Mouse (Mus musculus) neural tube, embryonic 15.5 days (tissue): ENCODE data around the gene Gm45062. TPM values are rescaled to one million over a fixed set of nuclear protein-coding genes. Genes with fewer than 3 reads are reported as not detected.

Experiments used
- ATAC-seq: fragments of 200-750 bp; cut with Nextera tagmentation; 2 replicates; pipeline ENCODE4 v1.8.0; 2017; ENCODE audit warnings: mild to moderate bottlenecking, moderate TSS enrichment, moderate library complexity; ENCODE audit not compliant: low FRiP score
- H3K27ac ChIP-seq: fragments of 300-500 bp; sonication (generic); replicated peaks from 2 replicates; pipeline ENCODE4 v1.5.1; 2015; ENCODE audit warnings: mild to moderate bottlenecking, inconsistent platforms
- H3K27me3 ChIP-seq: fragments of 300-500 bp; sonication (generic); replicated peaks from 2 replicates; pipeline ENCODE4 v1.6.1; 2015; ENCODE audit warnings: inconsistent platforms
- H3K36me3 ChIP-seq: fragments of 300-500 bp; sonication (generic); 2 replicates; pipeline ENCODE4 v1.6.1; 2015; ENCODE audit warnings: inconsistent platforms
- H3K4me1 ChIP-seq: fragments of 300-500 bp; sonication (generic); 2 replicates; pipeline ENCODE4 v1.6.1; 2015; ENCODE audit warnings: inconsistent platforms
- H3K4me2 ChIP-seq: fragments of 300-500 bp; sonication (generic); 2 replicates; pipeline ENCODE4 v1.6.1; 2015; ENCODE audit warnings: inconsistent platforms, mild to moderate bottlenecking, moderate library complexity
- H3K4me3 ChIP-seq: fragments of 300-500 bp; sonication (generic); replicated peaks from 2 replicates; pipeline ENCODE4 v1.5.1; 2015; ENCODE audit warnings: mild to moderate bottlenecking, inconsistent platforms
- H3K9ac ChIP-seq: fragments of 300-500 bp; sonication (generic); replicated peaks from 2 replicates; pipeline ENCODE4 v1.6.1; 2015; ENCODE audit warnings: mild to moderate bottlenecking, inconsistent platforms
- H3K9me3 ChIP-seq: fragments of 300-500 bp; sonication (generic); replicated peaks from 2 replicates; pipeline ENCODE4 v1.6.1; 2016; ENCODE audit warnings: inconsistent platforms
- WGBS: fragments of 180-500 bp; shearing (Covaris S2); methylation state at CpG from one replicate; pipeline ENCODE4 v1.1.7; 2015; ENCODE audit warnings: mixed read lengths; 5-methylcytosine and 5-hydroxymethylcytosine counted together
- polyA plus RNA-seq: library from polyadenylated mRNA; unstranded; fragments of >200 nt; fragmentation: Nextera tagmentation; extraction: Ambion mirVana; gene quantifications from 2 replicates; pipeline ENCODE4 v1.2.1, GENCODE M21; 2015

The Gm45062 gene
- 9.4 and 9.6 TPM in 2 replicates for polyA plus RNA-seq

DNA sequence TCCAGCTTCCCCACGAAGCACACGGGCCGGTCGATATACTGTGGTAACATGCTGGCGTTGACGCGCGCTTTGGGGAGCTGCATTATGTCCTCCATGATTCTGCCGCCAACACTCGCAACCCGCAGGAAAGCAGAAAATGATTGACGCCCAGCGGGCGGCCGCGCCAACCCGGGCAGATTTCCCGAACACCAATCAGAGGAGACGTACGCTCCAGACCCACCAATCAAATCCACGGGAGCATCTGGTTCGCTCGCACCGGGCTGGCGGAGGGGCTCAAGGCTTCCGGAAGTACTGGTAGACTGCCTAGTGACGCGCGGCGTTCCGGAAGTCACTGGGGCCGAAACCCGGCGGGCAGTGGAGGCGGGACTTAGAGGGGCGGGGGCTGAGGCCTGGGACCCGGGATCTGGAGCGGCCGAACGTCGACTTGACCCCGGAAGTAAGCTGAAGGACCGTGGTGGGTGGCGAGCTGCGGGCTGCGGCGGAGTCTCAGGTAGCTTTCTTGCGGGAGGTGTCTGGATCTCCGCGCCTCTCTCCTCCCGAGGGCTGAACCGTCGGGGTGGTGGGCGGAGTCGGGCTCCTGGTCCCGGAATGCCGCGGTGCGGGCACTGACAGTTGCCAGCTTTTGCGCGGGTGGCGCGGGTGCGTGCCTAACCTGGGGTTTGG is at the start of gene Gm45062, which contains the start of the genes Rpa3 and Umad1:
Gene Gm45062 (plus strand): TSS at position 447 of the 663 bp plus-strand sequence.
Gene Rpa3 (minus strand): TSS at position 170 of the 663 bp plus-strand sequence.
Gene Umad1 (plus strand): TSS at position 285 of the 663 bp plus-strand sequence.
- Histone ChIP-seq H3K4me3 (peak within 1 kb of the TSS; percentile 65), H3K36me3 (0 out of 2 replicates have a peak, but pooled peaks cover 3% of the 10 kb centered on the region), H3K4me2 (peak within 1 kb of the TSS; percentile 86), H3K9me3 (no peaks in the 10 kb centered on the region), H3K27me3 (no peaks in the 10 kb centered on the region), H3K4me1 (peaks cover 20% of the 10 kb centered on the region), H3K9ac (peak within 1 kb of the TSS; percentile 80), H3K27ac (peak within 1 kb of the TSS; percentile 88)
- under 1% methylated on average over 63 of the region's 64 CpGs for WGBS
- peak; percentile 100 for ATAC-seq

DNA sequence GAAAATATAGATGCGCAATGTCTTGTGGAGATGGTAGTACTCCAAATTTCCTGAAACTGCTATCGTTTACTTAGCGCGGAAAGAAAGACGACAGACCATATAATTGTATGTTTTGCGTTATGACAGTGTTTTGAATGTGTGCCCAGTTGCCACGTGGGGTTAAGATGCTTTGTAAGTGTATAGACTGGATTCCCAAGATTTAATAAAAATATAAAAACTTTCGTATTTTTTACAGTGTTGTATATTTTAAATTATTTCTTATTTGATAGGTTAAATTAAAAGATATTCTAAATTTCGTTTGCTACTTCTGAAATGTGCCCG is 49.4 kb upstream of the Gm45062 start:
- Histone ChIP-seq H3K36me3 (peaks cover 3% of the 10 kb centered on the region), H3K4me2 (peak overlapping the region; percentile 55), H3K9ac (peak overlapping the region; percentile 82), H3K27me3 (no peaks in the 10 kb centered on the region), H3K9me3 (no peaks in the 10 kb centered on the region), H3K4me3 (peak overlapping the region; percentile 80), H3K4me1 (peaks cover 13% of the 10 kb centered on the region), H3K27ac (peak overlapping the region; percentile 95)
- ATAC-seq, result peak; percentile 2; the same call in 1 of the 2 replicates
- WGBS, result 12% methylated on average over 10 of the region's 10 CpGs

DNA sequence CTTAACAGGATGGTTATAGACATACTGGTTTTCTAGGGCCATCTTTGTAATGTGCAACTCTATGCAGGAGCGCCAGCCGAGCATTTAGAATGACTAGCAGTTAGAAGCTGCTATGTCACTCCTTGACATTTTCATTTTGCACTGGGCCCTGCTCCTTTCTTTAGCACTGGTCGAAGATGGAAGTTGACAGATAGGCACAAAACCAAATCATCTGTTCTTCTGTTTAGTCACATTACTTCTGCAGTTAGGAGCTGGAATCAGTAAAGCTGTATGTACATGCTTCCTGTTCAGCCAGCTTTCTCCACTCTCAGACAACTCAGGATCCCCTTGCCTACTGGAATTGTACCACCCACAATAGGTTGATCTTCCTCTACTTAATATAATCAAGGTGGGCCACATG is 48.6 kb upstream of the Gm45062 start:
- H3K4me2 ChIP-seq, result peak overlapping the region; percentile 55
- no peak for ATAC-seq
- H3K36me3 ChIP-seq, result peaks cover 11% of the 10 kb centered on the region
- WGBS, result 90% methylated on average over 3 of the region's 3 CpGs
- H3K4me1 ChIP-seq, result peaks cover 13% of the 10 kb centered on the region
- H3K4me3 ChIP-seq, result no peak overlapping the region
- no peak overlapping the region for H3K9ac ChIP-seq
- H3K27me3 ChIP-seq, result no peaks in the 10 kb centered on the region
- H3K9me3 ChIP-seq, result no peaks in the 10 kb centered on the region
- no peak overlapping the region for H3K27ac ChIP-seq

DNA sequence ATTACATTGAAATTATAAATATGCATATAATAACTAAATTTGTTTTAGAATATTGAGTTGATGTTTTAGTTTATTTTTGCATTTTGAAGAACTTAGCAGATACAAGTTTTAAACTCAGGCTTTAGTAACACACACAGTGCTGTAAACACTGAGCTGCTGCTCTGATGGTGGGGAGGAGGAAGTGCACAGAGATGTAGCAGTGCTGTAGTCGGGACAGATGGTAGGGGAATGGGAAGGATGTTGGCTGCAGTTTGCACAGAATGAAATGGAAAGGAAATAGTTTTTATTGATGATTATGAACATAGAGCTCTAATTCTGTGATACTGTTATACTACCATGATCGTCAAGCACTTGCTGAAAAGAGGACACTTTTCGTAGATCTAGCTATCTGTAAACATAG is 32.2 kb upstream of the Gm45062 start:
- no peak overlapping the region for H3K4me3 ChIP-seq
- H3K27ac ChIP-seq, result no peak overlapping the region
- no peak overlapping the region for H3K4me2 ChIP-seq
- no peaks in the 10 kb centered on the region for H3K4me1 ChIP-seq
- no peaks in the 10 kb centered on the region for H3K27me3 ChIP-seq
- peaks cover 33% of the 10 kb centered on the region for H3K36me3 ChIP-seq
- H3K9ac ChIP-seq, result no peak overlapping the region
- no peak for ATAC-seq
- 83% methylated on average over 3 of the region's 3 CpGs for WGBS
- no peaks in the 10 kb centered on the region for H3K9me3 ChIP-seq

DNA sequence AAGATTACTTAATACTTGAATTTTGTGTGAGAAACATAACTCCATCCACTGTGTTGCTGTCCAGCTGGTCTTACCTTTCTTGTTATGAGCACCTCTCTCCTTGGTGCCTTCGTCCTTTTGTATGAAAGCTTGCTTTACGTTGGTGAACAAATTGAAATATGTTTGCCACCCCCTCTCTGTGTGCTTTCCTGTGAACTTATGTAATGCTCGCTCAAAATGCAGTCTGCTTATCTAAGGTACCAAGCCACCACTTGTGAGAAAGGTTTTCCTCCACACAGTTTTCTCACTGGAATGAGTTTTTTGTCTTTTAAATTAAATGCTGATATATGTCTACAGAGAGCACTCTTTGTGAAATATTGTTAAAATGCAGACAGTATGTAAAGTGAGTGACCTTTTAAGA is 30.7 kb upstream of the Gm45062 start:
- no peak for ATAC-seq
- H3K27me3 ChIP-seq, result no peaks in the 10 kb centered on the region
- H3K36me3 ChIP-seq, result peaks cover 40% of the 10 kb centered on the region
- H3K4me1 ChIP-seq, result no peaks in the 10 kb centered on the region
- H3K9me3 ChIP-seq, result no peaks in the 10 kb centered on the region
- H3K9ac ChIP-seq, result no peak overlapping the region
- no peak overlapping the region for H3K27ac ChIP-seq
- H3K4me2 ChIP-seq, result no peak overlapping the region
- 94% methylated on average over 3 of the region's 3 CpGs for WGBS
- H3K4me3 ChIP-seq, result no peak overlapping the region

DNA sequence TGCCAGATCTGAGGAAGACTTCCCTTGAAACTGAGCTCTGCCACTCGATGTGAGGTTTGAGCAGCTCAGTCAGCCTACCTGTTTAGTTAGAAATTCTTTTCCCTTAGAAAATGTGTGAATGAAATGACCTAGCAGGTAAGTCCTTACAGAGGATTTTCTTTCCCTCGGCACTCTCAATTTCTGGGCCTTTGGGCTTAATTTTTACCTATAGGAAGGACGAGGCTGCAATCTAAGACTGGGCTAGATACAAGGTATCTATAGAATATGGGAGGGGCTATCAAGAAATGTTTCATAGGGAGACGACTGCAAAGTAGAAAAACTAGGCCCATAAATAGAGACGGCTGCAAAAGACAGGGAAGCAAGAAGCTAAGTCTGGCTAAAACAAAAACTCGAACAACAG is 934 bp upstream of the Gm45062 start:
- Histone ChIP-seq H3K9me3 (no peaks in the 10 kb centered on the region), H3K4me2 (peak overlapping the region; percentile 72), H3K9ac (peak overlapping the region; percentile 72), H3K27ac (peak overlapping the region; percentile 85), H3K4me1 (peaks cover 20% of the 10 kb centered on the region), H3K4me3 (peak overlapping the region; percentile 65), H3K36me3 (0 out of 2 replicates have a peak, but pooled peaks cover 3% of the 10 kb centered on the region), H3K27me3 (no peaks in the 10 kb centered on the region)
- WGBS, result 9% methylated on average over 6 of the region's 6 CpGs
- ATAC-seq, result no peak

DNA sequence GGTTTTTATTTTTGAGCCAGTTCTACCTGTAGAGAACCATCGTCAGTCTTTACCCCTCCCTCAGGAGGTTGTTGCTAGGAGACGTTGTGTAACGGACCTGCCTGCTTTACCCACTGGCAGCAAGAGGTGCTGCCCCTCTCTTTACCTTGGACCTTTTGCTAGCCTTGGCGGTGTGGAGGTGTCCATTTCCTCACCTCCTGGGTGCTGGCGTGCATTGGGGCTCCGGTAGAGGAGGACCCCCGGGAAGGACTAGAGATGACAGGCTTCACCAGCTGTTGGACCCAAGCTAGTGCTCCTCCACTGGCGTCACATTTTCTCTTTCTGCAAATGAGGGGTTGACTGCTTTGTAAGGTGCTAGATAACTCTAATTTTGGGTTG is 406 bp downstream of the Gm45062 start:
- Histone ChIP-seq H3K4me3 (peak overlapping the region; percentile 65), H3K9ac (peak overlapping the region; percentile 80), H3K36me3 (0 out of 2 replicates have a peak, but pooled peaks cover 3% of the 10 kb centered on the region), H3K4me1 (peaks cover 20% of the 10 kb centered on the region), H3K9me3 (no peaks in the 10 kb centered on the region), H3K4me2 (peak overlapping the region; percentile 86), H3K27ac (peak overlapping the region; percentile 88), H3K27me3 (no peaks in the 10 kb centered on the region)
- WGBS, result 0% methylated on average over 8 of the region's 8 CpGs
- ATAC-seq, result no peak

DNA sequence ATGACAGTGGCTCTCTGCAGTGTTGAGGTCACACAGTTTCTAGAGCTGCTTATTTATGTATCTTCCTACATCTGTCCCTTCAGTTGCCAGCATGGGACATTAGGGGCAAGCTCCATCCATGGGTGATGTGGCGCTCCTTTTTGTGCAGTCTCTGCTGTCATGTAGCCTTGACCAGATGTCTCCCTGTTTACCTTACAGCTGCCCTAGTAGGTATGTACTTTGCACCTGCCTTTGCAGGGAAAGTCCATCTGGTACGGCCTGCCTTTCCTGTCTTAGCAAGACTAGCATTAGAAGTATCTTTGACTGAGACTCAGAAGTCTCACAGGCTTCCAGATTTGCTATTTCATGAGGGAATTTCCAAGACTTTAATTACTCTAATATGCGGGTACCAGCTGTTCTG is 11.8 kb downstream of the Gm45062 start:
- Histone ChIP-seq H3K27ac (no peak overlapping the region), H3K4me3 (no peak overlapping the region), H3K36me3 (peaks cover 9% of the 10 kb centered on the region; the same call in 1 of the 2 replicates), H3K4me1 (no peaks in the 10 kb centered on the region), H3K9ac (no peak overlapping the region), H3K4me2 (no peak overlapping the region), H3K9me3 (no peaks in the 10 kb centered on the region), H3K27me3 (no peaks in the 10 kb centered on the region)
- ATAC-seq, result no peak
- 80% methylated on average over 3 of the region's 3 CpGs for WGBS

DNA sequence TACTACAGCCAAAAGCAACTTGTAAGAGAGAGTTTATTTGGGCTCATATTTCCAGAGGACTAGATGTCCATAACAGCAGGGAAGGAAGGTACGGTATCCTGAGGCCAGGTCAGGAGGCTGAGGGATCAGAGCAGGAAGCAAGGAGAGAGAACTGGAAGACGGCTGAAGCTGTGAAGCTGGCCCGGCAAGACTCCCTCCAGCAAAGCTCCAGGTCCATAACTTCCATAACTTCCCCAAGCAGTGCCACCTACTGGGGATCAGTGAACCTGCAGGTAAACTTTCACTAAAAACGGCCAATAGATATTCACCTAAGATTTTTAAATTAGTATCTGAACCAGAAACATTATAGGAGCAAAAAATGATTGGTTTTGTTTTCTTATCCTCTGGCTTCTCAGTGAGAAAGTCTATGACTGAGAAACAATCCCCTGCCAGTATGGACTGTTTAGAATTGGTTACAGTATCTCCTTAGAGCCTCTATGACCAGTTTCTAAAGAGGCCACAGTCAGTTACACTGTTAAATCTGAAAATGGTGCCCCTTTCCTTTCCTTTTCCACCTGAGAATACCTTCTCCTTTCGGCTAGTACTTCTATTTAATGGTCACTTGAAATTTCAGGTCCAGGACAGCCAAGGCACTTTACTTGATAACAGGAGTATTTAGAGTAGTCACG is 15.3 kb downstream of the Gm45062 start:
- H3K27me3 ChIP-seq, result no peaks in the 10 kb centered on the region
- H3K4me2 ChIP-seq, result no peak overlapping the region
- H3K27ac ChIP-seq, result no peak overlapping the region
- ATAC-seq, result peak; percentile 57; the same call in 1 of the 2 replicates
- H3K9ac ChIP-seq, result no peak overlapping the region
- no peak overlapping the region for H3K4me3 ChIP-seq
- peaks cover 9% of the 10 kb centered on the region; the same call in 1 of the 2 replicates for H3K36me3 ChIP-seq
- H3K9me3 ChIP-seq, result no peaks in the 10 kb centered on the region
- 38% methylated on average over 6 of the region's 6 CpGs for WGBS
- H3K4me1 ChIP-seq, result no peaks in the 10 kb centered on the region

DNA sequence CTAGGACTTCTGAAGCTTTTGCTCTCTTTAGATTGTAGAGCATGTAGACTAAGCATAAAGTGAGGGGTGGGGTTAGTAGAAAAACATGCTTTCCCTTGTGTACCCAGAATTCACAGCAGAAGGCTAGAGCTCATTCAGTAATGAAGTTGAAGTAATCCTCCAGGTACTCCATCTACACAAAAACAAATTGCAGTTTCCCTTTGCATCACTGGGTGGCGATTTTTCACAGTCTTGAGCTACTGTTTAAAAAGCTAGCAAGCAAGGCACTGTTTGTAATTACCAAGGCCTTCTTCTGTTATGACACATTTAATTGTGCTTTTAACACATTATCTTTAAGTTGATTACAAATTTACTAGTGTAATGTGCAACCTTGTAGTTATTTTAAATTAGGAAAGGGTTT is 15.8 kb downstream of the Gm45062 start:
- Histone ChIP-seq H3K27me3 (no peaks in the 10 kb centered on the region), H3K4me1 (no peaks in the 10 kb centered on the region), H3K9ac (no peak overlapping the region), H3K4me3 (no peak overlapping the region), H3K9me3 (no peaks in the 10 kb centered on the region), H3K27ac (no peak overlapping the region), H3K4me2 (no peak overlapping the region), H3K36me3 (peaks cover 9% of the 10 kb centered on the region; the same call in 1 of the 2 replicates)
- peak; percentile 87 for ATAC-seq
- WGBS, result 11% methylated on average over 1 of the region's 1 CpGs

DNA sequence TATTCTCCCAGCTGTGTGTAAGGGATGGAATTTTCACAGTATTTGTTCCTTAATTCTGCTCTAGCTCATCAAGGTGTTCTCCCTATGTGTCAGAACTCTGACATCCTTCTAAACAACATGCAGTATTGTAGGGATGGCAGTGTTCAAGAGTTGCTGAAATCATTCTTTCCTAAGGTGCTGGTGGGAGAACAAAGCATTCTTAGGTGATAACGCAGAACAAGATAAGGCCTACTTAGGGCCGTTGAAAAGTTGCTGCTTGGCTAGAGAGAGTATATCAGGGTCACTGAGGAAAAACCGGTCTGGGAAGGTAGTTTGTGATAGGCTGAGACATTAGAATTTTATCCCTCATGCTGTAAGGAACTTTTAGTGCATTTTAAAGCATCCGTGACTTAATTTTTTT is 17.2 kb downstream of the Gm45062 start:
- no peak for ATAC-seq
- Histone ChIP-seq H3K4me2 (no peak overlapping the region), H3K27me3 (no peaks in the 10 kb centered on the region), H3K9ac (no peak overlapping the region), H3K4me3 (no peak overlapping the region), H3K4me1 (no peaks in the 10 kb centered on the region), H3K9me3 (no peaks in the 10 kb centered on the region), H3K27ac (no peak overlapping the region), H3K36me3 (peaks cover 5% of the 10 kb centered on the region; the same call in 1 of the 2 replicates)
- 81% methylated on average over 4 of the region's 4 CpGs for WGBS
